Mouse (Mus musculus): ENCODE measurements at regions not wholly inside any gene's neighbourhood (a gene's known extent, or its start where the extent isn't known, plus 50 kb on each side); places are given as distances from the start of the nearest gene placed in this dataset.

DNA sequence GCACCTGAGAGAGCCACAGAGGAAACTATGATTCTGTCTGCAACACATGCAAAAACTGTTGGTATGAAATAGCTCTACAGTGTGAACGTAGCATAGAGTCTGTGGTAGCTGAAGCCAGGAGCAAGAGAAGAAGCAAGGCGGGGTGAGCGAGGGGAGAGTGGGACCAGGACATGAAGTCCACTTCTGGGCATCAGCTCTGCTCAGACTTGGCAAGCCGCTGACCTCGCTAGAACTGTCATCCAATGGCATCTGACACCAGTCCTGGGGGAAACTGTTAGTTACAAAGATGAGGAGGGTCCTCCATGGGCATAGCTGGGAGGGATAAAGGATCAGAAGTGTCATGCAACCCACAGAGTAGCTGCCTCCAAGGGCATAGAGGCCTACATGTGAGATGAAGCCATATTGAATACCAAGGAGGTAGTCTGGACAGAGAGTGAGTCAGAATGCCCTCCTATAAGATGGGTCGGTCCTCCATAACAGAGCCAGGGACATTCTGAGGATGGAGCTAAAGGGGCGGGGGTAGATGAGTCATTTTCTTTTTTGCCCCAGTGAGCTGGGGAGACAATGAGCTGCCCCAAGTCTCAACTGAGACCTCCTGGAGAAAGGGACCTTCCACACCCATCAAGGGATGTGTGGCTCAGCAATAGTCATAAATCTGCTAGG is 102.0 kb downstream of the 1810010D01Rik start:
- no peak for DNase-seq (ENCODE audit: low spot score in 2 of 2)

DNA sequence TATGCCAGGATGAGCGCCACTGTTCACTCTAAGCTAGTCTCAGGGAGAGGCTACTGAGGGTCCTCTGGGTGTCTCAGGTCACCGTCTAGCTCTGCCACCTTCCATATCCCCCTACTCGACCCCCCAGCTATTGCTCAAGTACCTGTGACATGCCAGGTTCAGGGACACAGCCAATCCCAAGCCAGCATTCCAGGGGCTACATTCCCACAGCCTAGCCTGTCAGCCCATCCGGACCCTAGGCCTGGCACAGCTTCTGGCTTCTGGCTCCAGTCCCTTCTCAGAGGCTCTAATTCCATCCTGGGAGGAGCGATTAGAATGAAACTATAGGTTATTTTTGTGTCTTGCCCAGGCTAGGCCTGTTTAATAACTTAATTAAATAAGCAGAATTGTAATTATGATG is 105.2 kb downstream of the 1810010D01Rik start:
- DNase-seq (ENCODE audit: low spot score in 2 of 2), result no peak

DNA sequence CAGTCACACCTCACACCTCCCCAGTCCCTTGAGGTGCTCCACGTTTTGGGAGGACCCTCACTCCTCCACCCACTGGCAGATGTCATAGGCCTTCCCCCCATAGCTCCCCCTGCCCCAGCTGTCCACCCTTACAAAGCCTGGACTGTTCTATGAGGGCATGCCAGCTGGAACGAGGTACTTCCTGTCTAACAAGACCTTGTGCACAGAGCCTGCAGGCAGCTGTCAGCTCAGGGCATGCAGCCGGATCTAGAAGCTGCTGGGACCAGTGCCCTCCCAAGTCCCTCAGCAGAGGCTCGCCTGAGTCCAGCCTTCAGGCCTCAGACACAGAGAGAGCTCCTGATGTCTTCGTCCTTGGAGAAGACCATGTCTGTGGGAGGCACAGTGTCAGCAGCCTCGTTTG is 105.7 kb downstream of the 1810010D01Rik start:
- peak in 1 of 2 experiments; percentile 22 for DNase-seq (ENCODE audit: low spot score in 2 of 2)

DNA sequence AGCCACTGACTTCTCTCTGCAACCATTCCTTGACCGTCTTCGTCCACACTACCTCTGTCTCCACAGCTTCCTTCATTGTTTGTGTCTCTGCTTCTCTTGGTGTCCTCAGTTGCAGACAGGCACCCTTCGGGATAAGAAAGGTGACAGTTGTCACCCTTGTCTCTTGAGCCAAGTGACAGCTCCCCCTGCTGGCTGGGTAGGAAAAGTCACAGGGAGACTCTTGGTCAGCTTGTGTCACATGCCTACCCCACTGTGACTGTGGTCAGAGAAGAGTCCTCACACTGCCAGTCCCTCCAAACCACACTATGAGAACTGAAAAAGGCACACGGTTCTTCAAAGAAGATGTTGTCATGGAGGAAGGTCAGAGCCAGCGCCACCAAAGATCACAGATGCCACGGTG is 109.6 kb downstream of the 1810010D01Rik start:
- no peak for DNase-seq (ENCODE audit: low spot score in 2 of 2)

DNA sequence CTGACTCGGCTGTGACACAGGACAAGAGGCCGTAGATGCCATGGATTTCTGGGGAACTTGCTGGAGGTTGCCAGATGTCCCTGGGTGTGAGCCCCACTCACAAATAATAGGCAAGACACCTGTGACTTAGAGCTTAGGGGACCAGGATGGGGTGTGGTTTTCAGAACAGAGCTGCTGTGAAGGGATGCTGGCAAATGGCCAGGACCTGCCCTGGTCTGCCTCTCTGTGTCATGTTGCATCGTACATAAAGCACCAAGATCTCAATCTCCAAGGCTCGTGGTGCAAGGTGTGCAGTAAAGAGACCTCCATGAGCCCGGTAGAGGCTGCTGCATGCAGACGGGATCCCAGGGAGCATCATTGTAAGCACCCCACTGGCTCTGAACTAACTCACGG is 113.8 kb downstream of the 1810010D01Rik start:
- no peak for DNase-seq (ENCODE audit: low spot score in 2 of 2)

DNA sequence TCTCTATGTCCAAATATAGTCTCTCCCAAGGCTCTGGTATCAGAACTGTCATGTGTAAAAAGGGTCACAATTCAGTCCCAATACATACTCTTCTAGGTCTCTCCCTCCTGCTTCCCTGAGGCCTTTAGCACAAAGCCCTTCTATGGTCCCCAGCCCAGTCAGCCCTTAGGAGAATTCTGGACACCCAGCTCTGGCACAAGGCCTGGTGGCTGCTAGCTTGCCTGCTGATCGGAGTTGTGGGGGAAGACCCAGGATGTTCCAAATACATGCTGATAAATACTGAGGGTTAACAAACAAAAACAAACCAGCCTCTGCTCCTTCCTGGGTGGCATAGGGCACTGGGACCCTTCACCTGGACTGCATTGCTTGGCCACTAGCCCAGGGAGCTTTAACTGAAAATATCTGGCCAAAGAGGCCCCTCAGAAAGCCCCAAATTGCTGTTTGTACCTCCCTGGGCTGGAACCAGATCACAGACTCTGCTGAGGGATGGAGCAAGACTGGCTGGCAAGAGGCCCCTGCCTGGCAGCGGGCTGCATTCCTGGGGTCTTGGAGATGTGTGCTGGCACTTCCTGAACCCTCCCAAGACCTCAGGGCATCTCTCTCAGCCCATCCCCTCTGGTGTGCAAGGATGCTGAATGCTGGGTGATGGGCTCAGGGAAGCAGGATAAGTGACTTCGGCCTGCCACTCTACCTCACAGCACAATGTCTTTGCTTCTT is 114.3 kb downstream of the 1810010D01Rik start:
- DNase-seq (ENCODE audit: low spot score in 2 of 2), result no peak

DNA sequence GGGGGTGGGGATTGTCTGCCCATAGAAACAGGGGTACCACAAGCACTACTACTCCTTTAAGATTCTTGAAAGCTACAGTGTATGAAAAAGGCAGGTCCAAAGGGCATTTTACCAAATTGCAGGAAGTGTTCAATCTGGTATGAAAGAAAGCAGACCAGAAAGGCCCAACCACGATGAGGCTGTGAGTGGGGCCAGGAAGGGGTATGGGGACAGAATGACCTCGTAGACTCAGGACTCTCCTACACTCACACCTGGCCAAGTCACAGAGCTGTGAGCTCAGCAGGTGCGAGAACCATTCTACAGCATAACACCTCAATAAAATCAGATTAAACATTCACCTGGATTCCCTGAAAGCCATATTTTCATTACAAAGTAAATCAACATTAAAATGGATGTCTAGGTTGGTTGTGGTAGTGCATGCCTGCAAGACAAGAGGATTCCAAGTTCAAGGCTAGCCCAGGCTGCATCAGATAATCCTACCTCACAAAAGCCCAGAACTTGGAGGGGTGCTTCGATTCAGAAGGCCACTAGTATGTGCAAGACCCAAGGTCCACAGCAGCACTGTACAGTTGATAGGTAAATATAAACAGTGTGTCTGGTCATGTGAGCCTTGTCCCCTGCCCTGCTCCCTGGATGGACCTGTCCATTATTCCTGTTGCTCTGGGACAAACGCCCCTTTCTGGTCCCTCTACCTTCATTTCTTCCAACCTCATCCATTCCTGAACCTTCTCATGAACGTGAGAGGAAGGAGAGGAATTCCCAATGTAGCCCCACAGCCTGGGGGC is 115.3 kb downstream of the 1810010D01Rik start:
- no peak for DNase-seq (ENCODE audit: low spot score in 2 of 2)

DNA sequence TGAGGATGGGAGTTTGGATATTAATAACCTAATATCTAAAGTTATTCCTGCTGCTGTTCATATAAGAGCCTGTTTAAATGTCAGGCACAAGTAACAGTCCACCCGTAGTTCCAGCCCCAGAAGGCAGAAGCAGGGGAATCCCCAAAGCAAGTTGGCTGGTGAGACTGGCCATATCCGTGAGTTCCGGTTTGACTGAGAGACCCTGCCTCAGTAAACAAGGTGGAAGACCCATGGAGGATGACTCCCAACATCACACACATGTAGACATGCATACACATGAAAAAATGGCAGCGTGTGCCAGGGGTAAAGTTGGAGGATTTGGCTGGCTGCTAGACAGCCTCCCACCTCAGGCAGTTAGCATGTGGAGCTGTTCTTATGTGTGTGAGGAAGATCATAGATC is 117.1 kb downstream of the 1810010D01Rik start:
- no peak for DNase-seq (ENCODE audit: low spot score in 2 of 2)

DNA sequence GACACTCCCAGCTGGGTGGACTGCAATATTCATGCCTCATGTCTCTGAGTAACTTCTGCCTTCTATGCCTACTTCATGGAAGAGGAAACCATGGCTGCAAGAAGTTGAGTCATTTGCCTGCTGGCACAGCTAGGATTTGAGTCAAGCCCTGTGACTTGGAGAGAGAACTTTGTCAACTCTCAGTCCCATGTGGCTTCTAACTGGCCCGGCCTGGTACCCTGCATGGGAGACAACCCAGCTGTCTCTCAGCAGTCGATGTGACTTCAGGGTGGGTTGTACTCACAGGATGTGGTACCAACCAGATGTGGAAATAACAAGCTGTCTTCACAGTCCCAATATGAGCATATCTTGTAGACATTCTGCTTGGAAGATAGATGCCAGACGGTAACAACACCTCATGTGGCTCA is 118.6 kb downstream of the 1810010D01Rik start:
- DNase-seq (ENCODE audit: low spot score in 2 of 2), result no peak

DNA sequence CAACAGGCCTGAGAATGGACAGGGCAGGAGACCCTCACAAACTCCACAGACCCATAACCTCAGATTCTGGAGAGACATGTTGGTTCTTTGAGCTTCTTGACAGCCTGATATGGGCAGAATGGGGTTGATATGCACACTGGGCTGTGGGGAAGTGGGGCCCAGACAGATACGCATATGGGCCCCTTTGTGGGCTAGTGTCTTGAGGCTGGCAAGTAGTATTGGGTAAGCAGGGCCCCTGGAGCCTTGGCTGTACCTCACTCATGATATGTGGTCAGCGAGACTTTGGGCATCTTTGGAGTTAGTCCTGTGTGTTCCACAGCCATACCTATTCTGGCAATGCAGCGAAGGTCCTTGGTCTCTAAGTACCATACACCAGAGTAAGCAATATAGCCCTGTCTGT is 119.3 kb downstream of the 1810010D01Rik start:
- DNase-seq (ENCODE audit: low spot score in 2 of 2), result no peak

DNA sequence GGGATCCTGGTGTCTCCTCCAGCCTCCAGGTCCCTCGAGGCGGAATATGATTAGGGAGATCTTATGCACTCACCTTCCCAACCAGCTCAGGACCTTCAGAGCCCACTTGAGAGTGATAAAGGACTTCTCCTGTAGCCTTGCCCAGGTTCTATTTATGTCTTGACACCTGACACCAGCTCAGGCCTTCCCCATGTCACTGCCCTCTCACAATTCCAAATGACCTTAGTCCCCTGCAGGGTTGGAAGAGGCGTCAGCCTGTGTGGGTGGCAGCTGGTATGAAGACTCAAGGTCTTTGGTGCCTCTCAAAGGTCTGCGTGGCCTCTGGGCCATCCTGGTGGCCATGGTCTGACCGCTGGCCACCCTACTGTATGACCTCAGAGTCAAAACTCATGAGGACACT is 120.1 kb downstream of the 1810010D01Rik start:
- DNase-seq (ENCODE audit: low spot score in 2 of 2), result no peak

DNA sequence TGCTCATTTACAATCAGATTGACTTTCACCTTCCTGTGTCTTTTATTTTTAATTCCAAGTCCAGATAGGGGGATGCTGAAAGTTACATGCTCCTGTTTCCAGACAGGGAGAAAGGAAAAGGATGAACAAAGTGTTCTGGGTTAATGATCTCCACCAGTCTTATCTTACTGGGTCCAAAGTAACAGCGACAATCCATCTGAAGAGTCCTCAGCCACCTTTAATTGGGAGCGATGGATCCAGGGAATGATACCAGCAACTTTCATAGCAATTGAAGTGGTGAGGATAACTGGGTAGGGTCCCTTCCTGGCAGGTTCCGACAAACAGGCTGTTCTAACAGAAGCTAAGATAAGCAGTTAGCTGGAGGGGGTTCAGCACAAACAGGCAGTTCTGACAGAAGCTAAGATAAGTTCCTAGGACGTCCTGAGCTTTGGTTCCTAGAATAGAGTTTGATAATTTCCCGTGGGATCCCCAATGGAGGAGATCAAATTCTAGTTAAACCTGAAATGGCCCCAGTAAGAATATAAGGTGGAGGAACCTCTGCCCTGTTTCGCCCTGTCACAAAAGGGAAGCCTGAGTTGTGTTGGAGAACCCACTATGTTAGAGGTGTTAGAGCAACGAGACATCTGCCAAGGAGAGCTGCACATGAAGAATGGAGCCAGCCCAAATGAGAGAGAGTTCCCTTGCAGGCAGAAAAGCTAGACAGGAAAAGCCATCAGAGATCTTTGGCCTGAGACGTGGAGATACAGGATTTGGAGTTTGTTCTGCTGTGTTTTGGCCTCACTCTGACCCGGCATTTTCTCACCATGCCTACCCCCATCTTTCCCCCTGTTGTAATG is 124.8 kb downstream of the 1810010D01Rik start:
- DNase-seq (ENCODE audit: low spot score in 2 of 2), result no peak

DNA sequence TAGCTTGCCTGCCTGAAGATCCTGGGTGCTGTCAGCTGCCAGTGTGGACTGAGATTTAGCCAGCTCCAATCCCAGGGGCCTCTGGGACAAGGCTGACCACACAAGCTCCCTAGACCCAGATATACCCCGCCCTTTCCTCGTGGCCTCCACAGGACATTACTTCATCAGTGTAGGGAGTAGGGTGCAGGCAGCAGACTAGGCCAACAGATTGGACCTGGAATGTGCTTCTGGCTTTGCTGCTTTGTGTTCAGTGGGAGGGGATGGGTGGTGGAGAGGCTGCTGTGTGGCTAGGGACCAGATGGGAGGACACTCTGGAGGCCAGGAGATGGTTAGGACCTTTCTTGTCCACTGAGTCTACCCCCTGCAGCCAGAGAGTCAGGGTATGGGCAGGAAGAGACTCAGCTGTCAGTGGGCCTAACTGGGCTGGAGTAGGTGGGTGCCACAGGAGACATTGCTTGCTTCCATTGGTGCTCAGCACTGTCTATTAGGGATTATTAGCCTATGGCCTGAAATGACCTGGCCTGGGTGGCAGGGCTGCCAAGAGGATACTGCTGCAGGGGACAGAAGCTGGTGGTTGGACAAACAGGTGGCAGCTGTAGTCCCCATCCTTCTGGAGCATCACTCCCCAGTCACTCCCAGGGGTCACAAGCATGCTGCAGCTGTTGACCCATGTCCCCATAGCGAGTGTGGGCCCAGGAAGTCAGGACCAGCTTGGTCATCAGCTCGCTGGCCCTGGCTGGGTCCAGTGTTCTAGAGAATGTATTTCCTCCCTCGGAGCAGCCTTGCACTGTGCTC is 132.5 kb upstream of the Ccnd1 start:
- DNase-seq (ENCODE audit: low spot score in 2 of 2), result no peak

DNA sequence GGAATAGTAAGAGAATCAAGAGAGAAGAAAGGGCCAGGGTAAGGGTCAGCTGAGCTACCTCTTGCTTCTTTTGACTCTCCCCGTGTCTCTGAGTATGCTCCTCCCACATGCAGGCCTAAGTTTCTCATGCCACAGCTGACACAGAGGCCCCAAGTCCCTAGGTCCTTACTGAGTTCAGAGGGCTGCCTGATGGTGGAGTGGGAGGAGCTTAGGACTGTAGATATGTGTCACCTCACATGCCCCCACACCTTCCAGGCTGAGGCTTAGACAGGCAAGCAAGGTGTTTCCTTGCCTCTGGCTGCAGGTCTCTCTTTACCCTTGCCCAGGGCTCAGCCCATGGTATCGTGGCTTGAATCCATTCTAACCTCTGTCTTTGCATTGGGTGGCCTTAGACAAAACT is 131.8 kb upstream of the Ccnd1 start:
- DNase-seq (ENCODE audit: low spot score in 2 of 2), result no peak

DNA sequence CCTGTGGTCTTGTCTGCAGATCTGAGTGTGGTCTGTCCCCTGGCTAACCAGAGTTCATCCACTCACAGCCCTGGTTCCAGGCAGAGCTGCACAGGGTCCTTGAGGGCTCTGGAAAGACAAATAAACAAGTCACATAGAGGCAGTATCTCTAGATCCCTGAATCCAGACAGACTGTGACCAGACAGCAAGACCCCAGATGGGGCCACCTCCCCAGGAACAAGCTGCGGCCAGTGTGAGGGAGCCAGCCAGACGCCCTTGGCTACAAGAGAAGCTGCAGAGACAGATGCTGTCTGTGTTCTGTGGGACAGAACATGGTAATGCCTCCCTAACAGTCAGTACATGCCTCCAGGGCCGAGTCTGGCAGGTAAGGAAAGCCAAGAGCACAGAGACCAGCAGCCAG is 127.6 kb upstream of the Ccnd1 start:
- DNase-seq (ENCODE audit: low spot score in 2 of 2), result no peak

DNA sequence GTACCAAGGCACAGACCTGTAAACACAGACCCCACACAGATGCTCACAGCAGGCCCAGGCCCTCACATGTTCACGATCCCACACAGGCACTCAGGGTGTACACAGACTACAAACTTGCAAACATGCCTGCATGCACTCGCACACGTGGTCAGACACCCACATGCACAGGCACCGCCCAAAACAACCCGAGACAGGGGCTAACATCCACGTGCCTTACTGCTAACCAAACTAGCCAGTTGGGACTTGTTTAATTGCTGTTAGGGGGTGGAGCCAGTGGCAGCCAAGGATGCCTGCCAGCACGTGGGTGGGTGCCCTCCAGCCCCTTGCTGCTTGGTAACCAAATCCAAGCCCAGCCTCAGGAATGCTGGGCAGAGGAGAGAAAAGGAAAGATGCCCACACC is 116.6 kb upstream of the Ccnd1 start:
- no peak for DNase-seq (ENCODE audit: low spot score in 2 of 2)

DNA sequence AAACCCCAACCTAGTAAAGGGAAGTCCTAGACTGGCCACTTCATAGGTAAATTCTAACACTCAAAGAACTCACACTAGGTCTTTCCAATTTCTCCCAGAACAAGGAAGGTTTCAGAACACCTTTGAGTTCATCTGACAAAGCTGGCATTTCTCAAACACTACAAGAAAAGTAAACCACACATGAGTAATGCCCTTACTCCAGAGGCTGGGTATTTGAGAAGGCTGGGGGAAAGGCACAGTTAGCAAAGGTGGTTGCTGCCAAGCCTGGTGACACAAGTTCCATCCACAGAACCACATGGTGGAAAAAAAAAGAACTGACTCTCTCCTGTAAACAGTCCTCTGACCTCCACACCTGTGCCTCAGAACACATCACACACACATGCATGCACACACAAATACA is 111.9 kb upstream of the Ccnd1 start:
- no peak for DNase-seq (ENCODE audit: low spot score in 2 of 2)

DNA sequence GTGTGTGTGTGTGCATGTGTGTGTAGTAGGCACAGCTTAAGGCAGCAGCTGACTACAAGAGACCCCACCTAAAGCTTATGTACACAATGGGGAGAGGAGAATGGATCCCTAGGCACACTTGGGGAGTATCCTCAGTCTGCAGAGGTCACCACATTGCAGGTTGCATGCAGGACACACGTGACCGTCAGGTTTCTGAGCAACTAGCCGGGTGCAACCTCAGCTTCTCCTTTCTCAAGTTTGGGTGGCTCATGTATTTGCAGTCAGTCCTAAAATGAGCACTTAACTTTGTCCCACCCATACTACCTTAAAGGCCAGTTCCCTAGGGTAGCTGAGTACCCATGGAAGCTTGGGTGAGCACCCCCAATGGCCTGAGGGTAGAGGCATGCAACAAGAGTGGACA is 111.0 kb upstream of the Ccnd1 start:
- no peak for DNase-seq (ENCODE audit: low spot score in 2 of 2)

DNA sequence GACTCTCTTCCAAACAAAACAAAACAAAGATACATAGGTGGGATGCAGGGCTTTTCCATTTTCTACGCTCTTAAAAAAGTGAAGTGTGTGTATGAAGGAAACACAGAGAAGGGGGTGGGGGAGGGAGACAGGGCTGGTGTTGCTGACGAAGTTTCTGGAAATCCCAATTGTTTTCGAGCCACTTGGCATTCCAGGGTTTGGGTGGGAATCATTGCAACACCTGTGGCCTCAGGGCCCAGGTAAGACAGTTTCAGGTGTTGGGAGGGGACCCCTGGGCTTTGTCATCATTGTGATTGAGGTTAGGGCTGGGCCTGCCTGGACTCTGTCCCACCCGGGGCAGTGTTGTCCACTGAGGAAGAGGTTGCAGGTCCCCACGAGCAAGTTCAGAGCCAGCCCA is 108.8 kb upstream of the Ccnd1 start:
- DNase-seq (ENCODE audit: low spot score in 2 of 2), result no peak

DNA sequence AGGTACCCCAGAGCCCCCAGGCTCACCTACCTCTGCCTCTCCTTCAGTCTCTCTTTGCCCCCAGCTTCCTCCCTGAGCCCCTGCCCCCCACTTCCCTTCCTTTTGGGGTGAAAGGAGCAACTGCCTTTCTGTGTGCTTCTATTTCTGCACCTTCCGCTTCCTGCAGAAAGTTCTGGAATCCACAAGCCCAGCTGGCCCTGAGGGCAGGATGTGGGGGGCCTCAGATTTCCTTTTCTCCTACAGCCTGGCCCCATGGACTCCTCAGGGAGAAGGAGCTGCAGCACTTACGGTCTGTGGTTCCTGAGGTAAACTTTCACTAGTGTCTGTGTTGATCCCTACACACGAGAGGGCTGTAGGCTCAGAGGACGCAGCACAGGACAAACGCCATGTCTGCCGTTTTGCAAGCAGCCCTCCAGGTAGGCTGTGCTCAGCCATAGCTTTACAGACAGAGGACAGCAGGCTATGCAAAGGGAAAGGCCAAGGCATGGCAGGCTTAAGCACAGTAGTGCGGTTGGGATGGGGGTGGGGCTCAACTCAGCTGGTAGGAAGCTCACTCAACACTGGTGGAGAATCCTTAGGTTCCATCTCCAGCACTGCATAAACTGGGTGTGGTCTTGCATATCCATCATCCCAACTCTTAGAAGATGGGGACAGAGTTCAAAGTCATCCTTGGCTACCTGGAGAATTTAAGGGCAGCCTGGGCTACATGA is 108.2 kb upstream of the Ccnd1 start:
- DNase-seq (ENCODE audit: low spot score in 2 of 2), result no peak

DNA sequence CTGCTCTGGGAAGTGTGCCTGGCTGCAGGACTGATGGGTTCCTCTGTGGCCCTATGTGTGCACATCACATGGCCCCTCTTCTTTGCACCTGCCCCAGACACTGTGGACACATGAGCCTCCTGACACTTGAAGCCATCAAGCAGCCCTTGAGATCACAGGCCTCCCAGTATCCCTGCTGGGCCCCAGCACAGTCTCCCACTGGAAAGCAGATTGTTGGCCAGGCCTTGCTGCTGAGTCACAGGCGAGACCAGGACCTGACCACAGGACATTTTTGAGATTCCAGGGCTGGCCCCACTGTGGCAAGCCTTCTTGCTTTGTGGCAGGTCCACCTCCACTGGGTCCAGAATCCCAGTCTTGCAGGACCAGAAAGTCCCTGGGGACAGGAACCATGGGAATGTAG is 105.5 kb upstream of the Ccnd1 start:
- no peak for DNase-seq (ENCODE audit: low spot score in 2 of 2)
